Mouse (Mus musculus) WW6 (cell line): ENCODE data around the gene Gm20388.

Experiments used
- DNase-seq: peaks from one replicate; pipeline ENCODE4 v3.0.0-alpha.2; 2013; ENCODE audit warnings: low read depth, low spot score

Gm20388 gene

DNA sequence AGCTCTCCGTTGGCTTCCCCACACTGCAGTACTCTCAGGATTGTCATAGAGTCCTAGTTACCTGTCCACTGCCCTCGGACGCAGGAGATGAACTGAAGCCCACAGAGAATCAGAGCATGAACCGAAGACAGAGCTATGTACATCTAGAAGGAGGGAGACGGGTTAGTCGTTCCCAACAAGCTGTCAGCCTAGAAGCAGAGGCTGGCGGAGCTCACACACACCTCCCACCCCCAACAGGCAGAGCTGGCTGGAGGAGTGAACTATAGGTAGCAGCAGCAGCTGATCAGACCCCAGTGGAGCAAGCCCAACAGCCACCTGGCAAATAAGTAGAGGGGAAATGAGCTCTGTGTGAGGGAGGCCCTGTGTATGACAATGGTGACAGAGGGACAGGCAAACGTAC, 174.1 kb downstream of the Gm20388 start:
- no peak for DNase-seq

- no peak for DNase-seq
Measured at GRCm38 (mm10) chr8:120089511-120089910, 178.9 kb downstream of the Gm20388 start.

DNA sequence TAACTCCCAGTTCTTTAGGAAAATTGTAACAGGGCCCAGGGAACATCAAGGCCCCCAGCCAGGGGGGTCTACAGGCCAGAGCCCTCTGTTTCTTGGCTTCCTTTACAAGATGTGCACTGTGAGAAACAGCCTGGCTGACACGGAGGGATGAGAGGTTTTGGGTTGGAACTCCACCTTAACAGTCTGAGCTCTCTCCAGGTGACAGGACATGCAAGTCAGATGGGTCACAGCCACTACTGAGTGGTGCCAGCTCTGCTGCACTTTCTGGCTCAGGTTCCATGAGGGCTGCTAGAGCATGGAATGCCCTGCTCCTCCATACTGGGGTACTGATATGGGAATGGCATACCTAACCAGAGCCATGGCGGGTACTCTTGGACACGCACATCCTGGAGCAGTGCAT, 180.4 kb downstream of the Gm20388 start:
- DNase-seq = no peak

DNA sequence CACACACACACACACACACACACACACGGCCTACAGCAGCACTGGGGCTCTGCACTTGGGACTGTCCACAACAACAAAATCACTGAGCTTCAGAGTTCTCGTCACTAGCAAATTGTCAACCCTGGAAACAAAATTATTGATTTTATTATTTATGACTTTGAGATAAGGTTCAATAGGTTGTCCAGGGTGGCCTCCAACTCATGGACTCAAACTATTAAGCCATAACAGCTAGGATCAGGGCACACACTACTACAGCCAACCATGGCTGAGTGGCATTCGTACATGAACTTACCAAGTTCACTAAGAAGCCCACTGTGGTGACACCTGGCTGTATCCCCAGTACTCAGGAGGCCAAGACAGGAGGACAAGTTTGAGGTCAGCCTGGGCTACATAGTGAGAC, 182.5 kb downstream of the Gm20388 start:
- no peak for DNase-seq

GRCm38 (mm10) chr8:120094801-120095200, 184.2 kb downstream of the Gm20388 start:
- DNase-seq = no peak

GRCm38 (mm10) chr8:120096486-120096885, 185.8 kb downstream of the Gm20388 start:
- no peak for DNase-seq

DNA sequence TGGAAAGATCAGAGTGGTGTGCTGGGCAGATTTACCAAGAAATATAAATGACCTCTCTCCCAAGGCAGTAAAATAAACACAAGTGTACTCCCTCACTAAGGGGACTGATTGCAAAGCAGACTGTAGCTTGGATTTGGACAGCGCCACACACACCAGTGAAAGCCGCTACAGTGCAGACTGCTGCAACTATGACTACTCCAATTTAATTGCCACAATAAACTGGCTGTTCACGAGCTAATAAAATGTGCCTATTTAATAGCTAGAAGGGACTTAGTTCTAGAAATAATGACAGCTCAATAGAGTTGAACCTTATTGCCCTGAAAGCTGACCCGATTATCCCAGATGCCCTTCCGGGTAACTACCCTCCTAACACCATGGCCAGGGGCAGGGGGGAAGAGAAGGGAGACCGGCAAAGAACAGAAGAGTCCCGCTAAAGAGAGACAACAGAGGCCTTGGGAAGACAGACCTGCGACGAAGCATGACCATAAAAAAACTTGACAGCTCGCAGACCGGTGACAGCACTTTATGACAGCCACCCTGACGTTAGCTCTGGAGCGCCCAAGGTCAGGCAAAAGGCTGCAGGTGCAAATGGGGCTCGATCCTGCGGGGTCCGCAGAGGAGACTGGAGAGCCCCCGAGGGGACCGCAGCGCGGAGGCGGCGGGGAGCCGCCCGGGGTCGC, 189.9 kb downstream of the Gm20388 start:
- no peak for DNase-seq

DNA sequence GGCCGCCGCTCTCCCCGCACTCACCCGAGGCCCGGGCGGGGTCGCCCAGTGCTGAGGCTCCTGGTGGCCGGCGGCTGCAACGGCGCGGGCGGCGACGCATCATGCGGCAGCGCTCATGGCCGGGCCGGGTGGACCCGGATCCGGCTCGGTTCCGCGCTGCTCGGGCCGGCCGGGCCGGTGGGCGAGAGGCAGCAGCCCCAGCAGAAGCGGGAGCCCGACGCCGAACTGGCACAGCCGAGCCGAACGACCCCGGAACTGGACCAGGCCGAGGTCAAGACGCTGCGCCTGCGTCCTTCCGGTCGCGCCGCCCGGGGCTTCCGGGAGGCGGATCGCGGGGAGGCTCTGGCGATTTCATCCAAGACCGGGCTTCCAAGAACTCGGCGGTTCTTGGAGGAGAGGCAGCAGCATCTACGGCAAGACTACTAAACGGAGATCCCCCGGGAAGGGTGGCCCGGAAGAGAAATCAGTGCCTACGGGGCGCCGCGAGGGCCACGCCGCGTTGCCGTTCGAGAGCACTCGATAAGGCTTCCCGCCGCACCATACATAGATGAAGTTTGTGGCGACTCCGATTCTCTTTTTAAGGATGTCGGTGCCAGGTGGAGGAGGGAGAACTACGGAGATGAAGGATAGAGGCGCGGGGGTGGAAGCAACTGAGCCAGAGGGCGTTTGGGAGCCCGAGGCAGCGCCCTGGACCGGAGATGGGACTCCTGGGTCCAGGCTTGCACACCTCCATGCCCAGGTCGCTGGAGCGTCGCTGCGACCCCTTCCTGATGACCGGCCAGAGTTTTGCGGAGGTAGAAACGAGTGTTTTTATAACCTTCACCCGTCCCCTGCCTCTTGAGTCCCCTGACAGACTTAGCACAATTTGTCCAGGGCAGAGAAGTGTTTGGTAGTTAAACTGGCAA, 190.7 kb downstream of the Gm20388 start, which contains the start of gene Zdhhc7:
Zdhhc7 (minus strand) TSS at position 415 of the 905 bp plus-strand sequence.
- DNase-seq = no peak

DNA sequence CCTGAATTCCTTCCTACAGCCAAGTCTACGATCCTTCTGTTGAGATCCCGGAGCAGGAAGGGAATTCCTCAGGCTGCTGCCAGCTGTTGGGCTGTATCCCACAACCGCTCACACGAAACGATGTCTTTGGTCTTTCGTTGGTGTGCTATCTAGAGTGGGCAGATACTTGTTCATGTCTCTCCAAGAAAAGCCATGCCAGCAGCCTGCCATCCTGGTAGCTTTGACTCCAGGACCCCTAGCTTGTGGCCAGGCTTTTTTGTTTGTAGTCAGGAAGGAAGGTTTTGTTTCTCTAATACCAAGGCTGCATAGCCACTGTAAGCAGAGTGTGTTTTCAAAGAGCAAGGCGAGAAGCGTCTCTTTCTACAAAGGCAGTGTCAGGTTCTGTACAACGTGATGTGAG, 193.3 kb downstream of the Gm20388 start:
- no peak for DNase-seq

DNA sequence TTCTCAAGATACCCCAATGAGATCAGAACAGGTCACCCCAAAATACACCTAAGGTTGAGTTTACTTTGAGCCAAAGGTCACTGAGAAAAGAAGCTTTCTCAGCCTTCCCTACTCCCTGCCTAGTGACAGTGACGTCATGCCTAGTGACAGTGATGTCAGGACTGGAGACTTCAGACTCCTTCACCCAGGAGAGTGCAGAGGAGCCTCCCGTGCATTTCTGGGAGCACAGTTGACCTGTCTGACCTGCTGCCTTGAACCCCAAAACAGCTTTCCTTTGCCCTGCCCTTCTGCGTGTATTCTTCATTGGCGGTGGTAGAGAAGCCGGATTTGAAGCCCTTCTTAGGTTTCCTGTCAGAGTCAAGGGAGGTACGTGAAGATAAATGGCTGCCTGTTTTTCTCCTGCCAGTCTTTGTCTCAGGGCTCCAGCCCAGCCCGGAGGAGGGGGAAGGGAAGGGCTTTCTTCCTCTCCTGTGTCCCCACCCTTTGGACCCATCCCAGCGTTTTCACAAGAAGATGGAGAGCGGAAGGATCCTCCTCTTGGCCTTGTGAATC, 194.2 kb downstream of the Gm20388 start:
- DNase-seq = no peak

- no peak for DNase-seq
Measured at GRCm38 (mm10) chr8:120109149-120109548, 198.5 kb downstream of the Gm20388 start.

GRCm38 (mm10) chr8:120110966-120111365, 200.3 kb downstream of the Gm20388 start:
- no peak for DNase-seq

GRCm38 (mm10) chr8:120111382-120111781, 200.7 kb downstream of the Gm20388 start:
- no peak for DNase-seq

DNA sequence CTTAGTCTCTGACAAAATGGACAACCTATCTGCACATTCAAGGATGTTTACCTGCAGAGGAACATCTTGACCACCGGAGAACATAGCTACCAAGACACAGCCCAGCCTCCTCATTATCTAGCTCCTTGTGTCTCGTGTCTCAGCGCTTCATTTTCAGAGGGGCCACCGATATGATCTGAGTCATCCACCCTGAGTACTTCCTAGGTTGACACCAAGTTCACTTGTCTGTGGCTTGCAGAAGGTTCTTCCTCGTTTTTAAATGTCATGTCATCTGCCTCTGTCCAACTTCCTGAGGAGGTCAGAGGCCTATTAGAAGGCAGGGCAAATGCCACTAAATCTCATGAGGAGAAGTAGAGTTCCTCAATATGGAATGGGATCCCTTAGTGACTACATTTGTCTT, 201.9 kb downstream of the Gm20388 start:
- no peak for DNase-seq

DNA sequence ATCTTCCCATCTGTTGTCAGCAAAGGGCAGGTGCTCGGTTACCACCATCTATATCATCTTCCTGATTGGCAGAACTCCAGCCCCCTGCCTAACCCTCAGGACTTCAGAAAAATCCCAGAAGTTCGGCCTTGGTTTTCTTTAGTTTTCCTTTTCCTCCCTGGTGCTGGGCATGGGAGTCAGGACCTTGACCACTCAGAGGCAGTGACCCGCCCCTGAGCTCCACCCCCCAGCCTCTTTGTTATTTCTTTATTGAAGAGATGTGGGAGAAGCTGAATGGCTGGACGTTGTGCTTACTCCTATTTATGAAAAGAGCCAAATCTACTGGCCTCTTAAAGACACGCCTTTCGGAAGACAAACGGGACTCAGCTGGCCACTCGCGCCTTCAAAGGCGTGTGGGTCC, 202.7 kb downstream of the Gm20388 start:
- DNase-seq = no peak

GRCm38 (mm10) chr8:120113758-120114255, 203.2 kb downstream of the Gm20388 start, which contains the start of gene 6430548M08Rik:
Gene 6430548M08Rik (plus strand): TSS chr8:120114152.
- peak; percentile 100 for DNase-seq

GRCm38 (mm10) chr8:120114315-120114841, 203.7 kb downstream of the Gm20388 start:
- DNase-seq = no peak

DNA sequence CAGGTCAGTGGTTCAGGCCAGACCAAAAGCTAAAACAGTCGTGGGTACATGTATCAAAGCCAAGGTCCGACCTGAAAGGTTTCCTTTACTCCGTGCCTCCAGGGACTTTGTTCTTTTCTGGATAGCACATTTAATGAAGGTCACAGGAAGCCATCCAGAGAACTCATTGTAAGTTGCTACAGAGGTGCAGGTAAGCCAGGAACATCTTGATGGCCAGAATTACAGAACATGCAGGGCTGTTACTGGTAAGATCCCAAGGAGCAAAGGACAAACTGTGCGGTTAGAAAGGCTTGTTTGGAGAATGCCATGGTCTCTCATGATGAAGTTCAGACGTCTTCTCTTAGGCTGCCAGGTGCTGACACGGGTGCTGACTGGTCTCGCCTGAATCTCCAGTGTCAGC, 206.0 kb downstream of the Gm20388 start:
- DNase-seq = no peak

DNA sequence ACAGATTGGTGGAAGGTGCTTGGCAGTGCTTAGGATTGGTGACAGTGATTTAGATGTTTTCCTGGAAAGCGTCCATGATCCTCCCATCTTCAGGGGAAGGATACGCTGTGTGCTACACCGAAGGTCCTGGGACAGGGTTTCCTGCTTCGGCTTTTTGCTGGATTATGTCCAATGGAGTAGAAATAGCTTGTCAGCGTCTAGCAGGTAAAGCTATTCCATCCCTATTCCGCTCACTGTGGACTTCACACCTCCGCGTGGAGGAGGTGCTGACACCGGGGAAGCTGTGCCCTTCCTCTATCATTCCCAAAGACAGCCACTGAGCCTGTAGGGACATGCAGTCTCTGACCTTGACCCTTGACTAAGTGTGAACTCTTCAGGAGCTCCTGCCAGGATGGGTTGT, 207.5 kb downstream of the Gm20388 start:
- no peak for DNase-seq

- DNase-seq = no peak
Measured at GRCm38 (mm10) chr8:120118847-120119246, 208.2 kb downstream of the Gm20388 start.

DNA sequence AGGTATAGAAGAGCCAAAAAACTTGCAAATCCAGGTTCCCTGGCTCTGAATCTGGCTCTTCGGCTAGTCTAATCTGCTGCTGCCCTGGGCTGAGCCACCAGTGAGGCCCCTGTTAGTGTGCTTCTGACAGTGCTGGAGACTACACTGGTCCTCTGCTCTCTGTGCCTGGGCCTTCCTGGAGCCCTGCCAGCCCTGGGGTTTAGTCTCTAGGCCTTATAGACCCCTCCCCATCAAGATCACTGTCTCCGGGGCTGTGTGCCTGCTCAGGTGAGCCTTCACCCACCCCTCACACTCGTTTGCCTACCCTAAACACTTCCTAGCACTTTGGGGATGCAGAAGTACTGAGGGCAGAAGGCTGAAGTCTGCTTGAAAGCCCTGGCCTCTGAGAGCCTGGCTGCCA, 208.8 kb downstream of the Gm20388 start:
- DNase-seq = no peak

DNA sequence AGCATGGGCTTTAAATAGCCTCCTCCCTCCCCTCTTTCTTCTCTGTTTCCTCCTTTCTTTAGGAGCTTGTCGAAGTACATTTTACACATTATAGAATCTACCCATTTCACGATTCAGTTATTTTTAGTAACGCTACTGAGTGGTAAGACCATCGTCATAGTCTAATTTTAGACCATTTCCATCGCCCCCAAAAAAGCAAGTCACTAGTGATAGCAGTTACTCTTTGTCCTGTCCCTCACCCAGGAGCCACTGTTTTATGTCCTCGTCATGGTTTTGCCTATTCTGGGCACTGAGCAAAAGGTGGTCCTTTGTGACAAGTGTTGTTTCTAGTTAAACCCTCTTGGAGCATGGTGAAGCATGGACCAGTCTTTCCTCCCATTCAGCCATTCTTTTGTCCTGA, 209.3 kb downstream of the Gm20388 start:
- DNase-seq = no peak
